Mouse (Mus musculus): ENCODE results near the gene Tex16.

Gene Tex16

GRCm38 (mm10) chrX:112010707-112011106 lies at the start of gene Tex16:
Gene Tex16, plus strand, starts transcription at chrX:112011007.
- DNase-seq (ENCODE audit: low spot score in 2 of 2) = no peak

DNA sequence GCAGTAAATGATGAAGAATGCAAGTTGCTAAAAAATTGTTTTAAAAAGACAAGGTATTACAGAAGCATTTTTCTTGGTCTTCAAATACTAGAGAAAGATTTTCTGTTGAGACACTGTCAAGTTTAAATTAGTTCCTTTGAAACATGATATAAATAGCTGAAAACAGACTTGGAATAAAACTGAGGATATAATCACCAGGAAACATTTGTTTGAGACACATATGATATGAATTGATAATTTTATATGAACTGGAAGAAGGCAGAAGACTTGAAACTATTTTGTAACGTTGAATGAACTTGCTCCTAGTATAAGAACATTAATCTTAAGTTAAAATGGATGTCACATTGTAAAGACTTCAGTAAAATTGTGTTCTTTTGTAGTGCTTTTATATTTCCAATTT lies 11.1 kb upstream of the Tex16 start:
- DNase-seq (ENCODE audit: low spot score in 2 of 2) = no peak
